8 mouse cellular contexts compared by ENCODE assay signal in genomic region chr11:36045681-36046276, GRCm38 (mm10).
DNase-seq lines count a peak whose midpoint lies in the region; ATAC-seq and TF ChIP-seq lines count a peak whose summit lies in the region.

No protein-coding gene starts in this region.

- no peak overlapping the region for H3K4me3 ChIP-seq in MEL (ENCODE audit: control insufficient read depth in 1 of 2, insufficient read depth in 1 of 2, low read depth in 2 of 2, low read length in 2 of 2)
- peak overlapping the region; percentile 41 for H3K4me3 ChIP-seq in forebrain, embryonic 12.5 days (replicated peaks)

- no peak for TF ChIP-seq POLR2A in MEL (IDR thresholded peaks at IDR 0.05; ENCODE audit: control insufficient read depth in 1 of 2, insufficient read depth in 1 of 2, low read depth in 1 of 2, low read length in 2 of 2, poor library complexity in 1 of 2)

- peak; percentile 65 for DNase-seq in MEL (ENCODE audit: low read depth, low spot score)
- peak; percentile 60 for DNase-seq in c-Kit-positive CD71-negative TER-119-negative erythroid progenitor cells, embryonic 14.5 days (ENCODE audit: low read depth)
- peak; percentile 72 to 77 for DNase-seq in heart, postnatal 14 days
- peak; percentile 83 for DNase-seq in layer of hippocampus, adult 11-12 months (ENCODE audit: low spot score)
- DNase-seq in lung, adult 18-20 months, result peak; percentile 43 to 60
- DNase-seq in ovary, adult 18-20 months (ENCODE audit: low spot score), result peak; percentile 12
- peak; percentile 74 for DNase-seq in urinary bladder, postnatal 14 days (ENCODE audit: low spot score)

- WGBS in forebrain, embryonic 12.5 days, result 1% methylated on average over 13 of the region's 13 CpGs

- no peaks in the 10 kb centered on the region for H3K4me1 ChIP-seq in MEL (ENCODE audit: control insufficient read depth in 1 of 2, insufficient read depth in 2 of 2, low read length in 2 of 2)
- peaks cover 16% of the 10 kb centered on the region; the same call in 1 of the 2 replicates for H3K4me1 ChIP-seq in forebrain, embryonic 12.5 days

- peak; percentile 59 for ATAC-seq in forebrain, embryonic 12.5 days (ENCODE audit: low FRiP score)

- H3K9me3 ChIP-seq in MEL (replicated peaks; ENCODE audit: insufficient read depth, low read length), result no peaks in the 10 kb centered on the region
- no peaks in the 10 kb centered on the region for H3K9me3 ChIP-seq in forebrain, embryonic 12.5 days

- peak; percentile 79 to 90 (median 86) for TF ChIP-seq CTCF in MEL (IDR thresholded peaks at IDR 0.05 in 2 of 3, conservative IDR thresholded peaks at IDR 0.05 in 1 of 3; ENCODE audit: control insufficient read depth in 1 of 3, insufficient read depth in 1 of 3, low read depth in 2 of 3, low read length in 3 of 3, poor library complexity in 1 of 3, severe bottlenecking in 1 of 3)

- no peak for TF ChIP-seq EP300 in MEL (IDR thresholded peaks at IDR 0.05; ENCODE audit: low read depth in 1 of 2, low read length in 2 of 2)

- H3K4me2 ChIP-seq in forebrain, embryonic 12.5 days, result peak overlapping the region; percentile 56

- H3K27ac ChIP-seq in MEL (ENCODE audit: control insufficient read depth, low read depth, low read length), result no peak overlapping the region
- no peak overlapping the region for H3K27ac ChIP-seq in forebrain, embryonic 12.5 days

- no peaks in the 10 kb centered on the region for H3K27me3 ChIP-seq in MEL (ENCODE audit: control insufficient read depth in 1 of 2, insufficient read depth in 2 of 2, low read length in 2 of 2)
- H3K27me3 ChIP-seq in forebrain, embryonic 12.5 days, result peaks cover 37% of the 10 kb centered on the region

- TF ChIP-seq RAD21 in MEL (IDR thresholded peaks at IDR 0.05; ENCODE audit: low read depth, low read length), result peak; percentile 89

- no peaks in the 10 kb centered on the region for H3K79me2 ChIP-seq in MEL (ENCODE audit: control insufficient read depth, insufficient read depth, low read length, poor library complexity)

- intact Hi-C loops in heart, postnatal 14 days (cut with DNase I), result loop anchor here (1.0 to 10.0 kb wide), 4 partner anchors 177 to 1142 kb away; no protein-coding TSS in a partner anchor

- H3K9ac ChIP-seq in MEL (ENCODE audit: control insufficient read depth, low read depth, low read length, poor library complexity, severe bottlenecking), result no peak overlapping the region
- peak overlapping the region; percentile 49; the same call in 1 of the 2 replicates for H3K9ac ChIP-seq in forebrain, embryonic 12.5 days

- H3K36me3 ChIP-seq in MEL (ENCODE audit: control insufficient read depth in 1 of 2, insufficient read depth in 2 of 2, low read length in 2 of 2), result no peaks in the 10 kb centered on the region
- no peaks in the 10 kb centered on the region; the same call in 1 of the 2 replicates for H3K36me3 ChIP-seq in forebrain, embryonic 12.5 days (replicated peaks)

TF ChIP-seq in MEL, 35 proteins besides CTCF, POLR2A, EP300 and RAD21:
- TF ChIP-seq ZC3H11A (IDR thresholded peaks at IDR 0.05; ENCODE audit: low read depth, low read length) (peak; percentile 74), TAL1 (IDR thresholded peaks at IDR 0.05; ENCODE audit: low read length) (no peak), USF2 (IDR thresholded peaks at IDR 0.05; ENCODE audit: borderline replicate concordance in 1 of 2, insufficient read depth in 1 of 2, low read depth in 1 of 2, low read length in 2 of 2) (no peak), ZMIZ1 (IDR thresholded peaks at IDR 0.05; ENCODE audit: low read depth, low read length) (no peak), HCFC1 (IDR thresholded peaks at IDR 0.05; ENCODE audit: low read depth, low read length) (no peak), MYB (IDR thresholded peaks at IDR 0.05; ENCODE audit: low read depth, low read length) (no peak), MAX (IDR thresholded peaks at IDR 0.05; ENCODE audit: low read length) (no peak), MEF2A (IDR thresholded peaks at IDR 0.05; ENCODE audit: extremely low read depth, insufficient replicate concordance, low read depth, low read length, poor library complexity, severe bottlenecking) (no peak), USF1 (IDR thresholded peaks at IDR 0.05; ENCODE audit: low read depth, low read length) (no peak), MAFK (IDR thresholded peaks at IDR 0.05; ENCODE audit: borderline replicate concordance, low read depth, low read length) (no peak), NRF1 (IDR thresholded peaks at IDR 0.05; ENCODE audit: insufficient read depth, low read depth, low read length, poor library complexity, severe bottlenecking) (no peak), SMC3 (IDR thresholded peaks at IDR 0.05; ENCODE audit: low read depth, low read length) (peak; percentile 80), SIN3A (IDR thresholded peaks at IDR 0.05; ENCODE audit: low read length) (no peak), NELFE (IDR thresholded peaks at IDR 0.05; ENCODE audit: low read depth, low read length) (no peak), MYC (IDR thresholded peaks at IDR 0.05; ENCODE audit: low read depth, low read length) (no peak), JUND (IDR thresholded peaks at IDR 0.05; ENCODE audit: low read depth, low read length) (no peak)

Comparison
In these comparisons a context has a peak if more than half of its experiments do, and no peak if none do; other contexts are left out.
1. DNase-seq: peak in every context shown above with its lines; median percentile 83 in layer of hippocampus, adult 11-12 months; 74 in heart, postnatal 14 days; 74 in urinary bladder, postnatal 14 days; 65 in MEL; 60 in c-Kit-positive CD71-negative TER-119-negative erythroid progenitor cells, embryonic 14.5 days; 52 in lung, adult 18-20 months; 12 in ovary, adult 18-20 months.